Mouse (Mus musculus) hindbrain, embryonic 12.5 days (tissue): Measurements from ENCODE around the gene Bcar3. TPM values are rescaled to one million over a fixed set of nuclear protein-coding genes. Genes with fewer than 3 reads are reported as not detected.

Experiments used
- ATAC-seq: fragments of 200-750 bp; cut with Nextera tagmentation; 2 replicates; pipeline ENCODE4 v1.8.0; 2017; ENCODE audit warnings: moderate TSS enrichment; ENCODE audit not compliant: low FRiP score
- H3K27ac ChIP-seq: fragments of 300-500 bp; sonication (generic); 2 replicates; pipeline ENCODE4 v1.5.1; 2016; ENCODE audit warnings: mild to moderate bottlenecking
- H3K27me3 ChIP-seq: fragments of 300-500 bp; sonication (generic); 2 replicates; pipeline ENCODE4 v1.6.1; 2016; ENCODE audit warnings: mild to moderate bottlenecking
- H3K36me3 ChIP-seq: fragments of 300-500 bp; sonication (generic); 2 replicates; pipeline ENCODE4 v1.6.1; 2016; ENCODE audit warnings: mild to moderate bottlenecking
- H3K4me1 ChIP-seq: fragments of 300-500 bp; sonication (generic); 2 replicates; pipeline ENCODE4 v1.6.1; 2016
- H3K4me2 ChIP-seq: fragments of 300-500 bp; sonication (generic); replicated peaks from 2 replicates; pipeline ENCODE4 v1.6.1; 2016; ENCODE audit warnings: mild to moderate bottlenecking
- H3K4me3 ChIP-seq: fragments of 300-500 bp; sonication (generic); 2 replicates; pipeline ENCODE4 v1.5.1; 2016; ENCODE audit warnings: mild to moderate bottlenecking
- H3K9ac ChIP-seq: fragments of 300-500 bp; sonication (generic); 2 replicates; pipeline ENCODE4 v1.6.1; 2016; ENCODE audit warnings: mild to moderate bottlenecking, moderate library complexity
- H3K9me3 ChIP-seq: fragments of 300-500 bp; sonication (generic); replicated peaks from 2 replicates; pipeline ENCODE4 v1.6.1; 2016; ENCODE audit warnings: mild to moderate bottlenecking
- WGBS: fragments of 180-500 bp; shearing (Covaris S2); methylation state at CpG from one replicate; pipeline ENCODE4 v1.1.7; 2016; 5-methylcytosine and 5-hydroxymethylcytosine counted together
- polyA plus RNA-seq: library from polyadenylated mRNA; unstranded; fragments of >200 nt; fragmentation: Nextera tagmentation; extraction: Ambion mirVana; gene quantifications from 2 replicates; pipeline ENCODE4 v1.2.1, GENCODE M21; 2016

Gene Bcar3
- polyA plus RNA-seq, 1 experiment from 2014 or later: 8.1 TPM

GRCm38 (mm10) chr3:122475735-122476134 lies 181.8 kb downstream of the Bcar3 start:
- H3K9me3 ChIP-seq: no peaks in the 10 kb centered on the region
- peak overlapping the region; percentile 2; the same call in 1 of the 2 replicates for H3K27ac ChIP-seq
- no peak overlapping the region for H3K9ac ChIP-seq
- H3K4me1 ChIP-seq: peaks cover 48% of the 10 kb centered on the region
- H3K27me3 ChIP-seq: peaks cover 4% of the 10 kb centered on the region; the same call in 1 of the 2 replicates
- no peak overlapping the region for H3K4me2 ChIP-seq
- WGBS: 29% methylated on average over 1 of the region's 1 CpGs
- peak; percentile 61 for ATAC-seq
- no peaks in the 10 kb centered on the region for H3K36me3 ChIP-seq
- H3K4me3 ChIP-seq: no peak overlapping the region

GRCm38 (mm10) chr3:122476656-122477055 lies 182.7 kb downstream of the Bcar3 start:
- 60% methylated on average over 3 of the region's 3 CpGs for WGBS

GRCm38 (mm10) chr3:122477541-122477940 lies 183.6 kb downstream of the Bcar3 start:
- Histone ChIP-seq H3K36me3 (no peaks in the 10 kb centered on the region), H3K27ac (no peak overlapping the region), H3K4me3 (no peak overlapping the region), H3K9me3 (no peaks in the 10 kb centered on the region), H3K9ac (no peak overlapping the region), H3K4me1 (peaks cover 64% of the 10 kb centered on the region), H3K27me3 (peaks cover 4% of the 10 kb centered on the region; the same call in 1 of the 2 replicates), H3K4me2 (no peak overlapping the region)
- no peak for ATAC-seq
- WGBS: 64% methylated on average over 8 of the region's 8 CpGs

More at GRCm38 (mm10) chr3:122476656-122477055, 182.7 kb downstream of the Bcar3 start:
- Histone ChIP-seq H3K9me3 (no peaks in the 10 kb centered on the region), H3K27me3 (peaks cover 4% of the 10 kb centered on the region; the same call in 1 of the 2 replicates), H3K4me1 (peaks cover 58% of the 10 kb centered on the region), H3K4me3 (no peak overlapping the region), H3K4me2 (no peak overlapping the region), H3K36me3 (no peaks in the 10 kb centered on the region), H3K9ac (no peak overlapping the region), H3K27ac (peak overlapping the region; percentile 2; the same call in 1 of the 2 replicates)
- no peak for ATAC-seq

- H3K4me3 ChIP-seq: no peak overlapping the region
- 82% methylated on average over 3 of the region's 3 CpGs for WGBS
- H3K36me3 ChIP-seq: no peaks in the 10 kb centered on the region
- no peak overlapping the region for H3K4me2 ChIP-seq
- peaks cover 4% of the 10 kb centered on the region; the same call in 1 of the 2 replicates for H3K27me3 ChIP-seq
- peaks cover 74% of the 10 kb centered on the region for H3K4me1 ChIP-seq
- no peaks in the 10 kb centered on the region for H3K9me3 ChIP-seq
- H3K9ac ChIP-seq: no peak overlapping the region
- ATAC-seq: no peak
- no peak overlapping the region for H3K27ac ChIP-seq
Measured at GRCm38 (mm10) chr3:122478735-122479134, 184.8 kb downstream of the Bcar3 start.

- Histone ChIP-seq H3K36me3 (no peaks in the 10 kb centered on the region), H3K27ac (no peak overlapping the region), H3K4me1 (peaks cover 68% of the 10 kb centered on the region), H3K9me3 (no peaks in the 10 kb centered on the region), H3K4me3 (no peak overlapping the region), H3K9ac (no peak overlapping the region), H3K27me3 (peaks cover 4% of the 10 kb centered on the region; the same call in 1 of the 2 replicates), H3K4me2 (no peak overlapping the region)
- peak; percentile 47 for ATAC-seq
- 40% methylated on average over 8 of the region's 8 CpGs for WGBS
Measured at GRCm38 (mm10) chr3:122480065-122480675, 186.2 kb downstream of the Bcar3 start.

GRCm38 (mm10) chr3:122480986-122481385 lies 187.1 kb downstream of the Bcar3 start:
- Histone ChIP-seq H3K27ac (no peak overlapping the region), H3K4me2 (no peak overlapping the region), H3K27me3 (peaks cover 4% of the 10 kb centered on the region; the same call in 1 of the 2 replicates), H3K4me1 (peaks cover 60% of the 10 kb centered on the region), H3K9me3 (no peaks in the 10 kb centered on the region), H3K4me3 (no peak overlapping the region), H3K36me3 (no peaks in the 10 kb centered on the region), H3K9ac (no peak overlapping the region)
- no peak for ATAC-seq
- WGBS: 36% methylated on average over 5 of the region's 5 CpGs

- H3K36me3 ChIP-seq: no peaks in the 10 kb centered on the region
- no peak overlapping the region for H3K4me3 ChIP-seq
- H3K9ac ChIP-seq: no peak overlapping the region
- 70% methylated on average over 21 of the region's 21 CpGs for WGBS
- no peak overlapping the region for H3K4me2 ChIP-seq
- no peak for ATAC-seq
- no peaks in the 10 kb centered on the region for H3K9me3 ChIP-seq
- peaks cover 4% of the 10 kb centered on the region; the same call in 1 of the 2 replicates for H3K27me3 ChIP-seq
- peaks cover 50% of the 10 kb centered on the region for H3K4me1 ChIP-seq
- H3K27ac ChIP-seq: no peak overlapping the region
Measured at GRCm38 (mm10) chr3:122481891-122482739, 188.2 kb downstream of the Bcar3 start.

GRCm38 (mm10) chr3:122483066-122483782 lies 189.3 kb downstream of the Bcar3 start:
- peaks cover 4% of the 10 kb centered on the region; the same call in 1 of the 2 replicates for H3K27me3 ChIP-seq
- 0 out of 2 replicates have a peak, but pooled peaks have one; percentile 12 for ATAC-seq
- no peaks in the 10 kb centered on the region for H3K36me3 ChIP-seq
- WGBS: 16% methylated on average over 14 of the region's 14 CpGs
- no peaks in the 10 kb centered on the region for H3K9me3 ChIP-seq
- no peak overlapping the region for H3K9ac ChIP-seq
- no peak overlapping the region for H3K27ac ChIP-seq
- H3K4me3 ChIP-seq: no peak overlapping the region
- H3K4me1 ChIP-seq: peaks cover 48% of the 10 kb centered on the region
- 0 out of 2 replicates have a peak overlapping the region, but pooled peaks have one; percentile 24 for H3K4me2 ChIP-seq

- Histone ChIP-seq H3K36me3 (no peaks in the 10 kb centered on the region), H3K27ac (no peak overlapping the region), H3K9ac (no peak overlapping the region), H3K4me1 (peaks cover 52% of the 10 kb centered on the region), H3K4me2 (0 out of 2 replicates have a peak overlapping the region, but pooled peaks have one; percentile 24), H3K9me3 (no peaks in the 10 kb centered on the region), H3K27me3 (peaks cover 4% of the 10 kb centered on the region; the same call in 1 of the 2 replicates), H3K4me3 (no peak overlapping the region)
- no peak for ATAC-seq
- 23% methylated on average over 5 of the region's 5 CpGs for WGBS
Measured at GRCm38 (mm10) chr3:122483783-122484130, 189.8 kb downstream of the Bcar3 start.

- 39% methylated on average over 3 of the region's 3 CpGs for WGBS
- Histone ChIP-seq H3K4me1 (peaks cover 52% of the 10 kb centered on the region), H3K27me3 (peaks cover 4% of the 10 kb centered on the region; the same call in 1 of the 2 replicates), H3K9ac (no peak overlapping the region), H3K36me3 (no peaks in the 10 kb centered on the region), H3K4me3 (no peak overlapping the region), H3K9me3 (no peaks in the 10 kb centered on the region), H3K4me2 (no peak overlapping the region), H3K27ac (no peak overlapping the region)
- no peak for ATAC-seq
Measured at GRCm38 (mm10) chr3:122484301-122484700, 190.4 kb downstream of the Bcar3 start.

- Histone ChIP-seq H3K4me2 (no peak overlapping the region), H3K4me3 (no peak overlapping the region), H3K9me3 (no peaks in the 10 kb centered on the region), H3K4me1 (peaks cover 40% of the 10 kb centered on the region), H3K27me3 (no peaks in the 10 kb centered on the region), H3K9ac (no peak overlapping the region), H3K27ac (no peak overlapping the region), H3K36me3 (no peaks in the 10 kb centered on the region)
- no peak for ATAC-seq
- WGBS: 90% methylated on average over 4 of the region's 4 CpGs
Measured at GRCm38 (mm10) chr3:122485699-122486098, 191.8 kb downstream of the Bcar3 start.

GRCm38 (mm10) chr3:122486193-122486592 lies 192.3 kb downstream of the Bcar3 start:
- H3K36me3 ChIP-seq: no peaks in the 10 kb centered on the region
- WGBS: 88% methylated on average over 4 of the region's 4 CpGs

More at GRCm38 (mm10) chr3:122486193-122486592, 192.3 kb downstream of the Bcar3 start:
- Histone ChIP-seq H3K9me3 (no peaks in the 10 kb centered on the region), H3K4me3 (no peak overlapping the region), H3K27me3 (no peaks in the 10 kb centered on the region), H3K4me2 (no peak overlapping the region), H3K9ac (no peak overlapping the region), H3K27ac (no peak overlapping the region), H3K4me1 (peaks cover 35% of the 10 kb centered on the region)
- ATAC-seq: no peak
